Mouse (Mus musculus): ENCODE results near the gene Ptges2. TPM values are rescaled to one million over a fixed set of nuclear protein-coding genes. Genes with fewer than 3 reads are reported as not detected.

Ptges2 gene
- total and polyA plus RNA-seq, 3 experiments, result 17.1 to 21.3 (median 20.3) TPM

DNA sequence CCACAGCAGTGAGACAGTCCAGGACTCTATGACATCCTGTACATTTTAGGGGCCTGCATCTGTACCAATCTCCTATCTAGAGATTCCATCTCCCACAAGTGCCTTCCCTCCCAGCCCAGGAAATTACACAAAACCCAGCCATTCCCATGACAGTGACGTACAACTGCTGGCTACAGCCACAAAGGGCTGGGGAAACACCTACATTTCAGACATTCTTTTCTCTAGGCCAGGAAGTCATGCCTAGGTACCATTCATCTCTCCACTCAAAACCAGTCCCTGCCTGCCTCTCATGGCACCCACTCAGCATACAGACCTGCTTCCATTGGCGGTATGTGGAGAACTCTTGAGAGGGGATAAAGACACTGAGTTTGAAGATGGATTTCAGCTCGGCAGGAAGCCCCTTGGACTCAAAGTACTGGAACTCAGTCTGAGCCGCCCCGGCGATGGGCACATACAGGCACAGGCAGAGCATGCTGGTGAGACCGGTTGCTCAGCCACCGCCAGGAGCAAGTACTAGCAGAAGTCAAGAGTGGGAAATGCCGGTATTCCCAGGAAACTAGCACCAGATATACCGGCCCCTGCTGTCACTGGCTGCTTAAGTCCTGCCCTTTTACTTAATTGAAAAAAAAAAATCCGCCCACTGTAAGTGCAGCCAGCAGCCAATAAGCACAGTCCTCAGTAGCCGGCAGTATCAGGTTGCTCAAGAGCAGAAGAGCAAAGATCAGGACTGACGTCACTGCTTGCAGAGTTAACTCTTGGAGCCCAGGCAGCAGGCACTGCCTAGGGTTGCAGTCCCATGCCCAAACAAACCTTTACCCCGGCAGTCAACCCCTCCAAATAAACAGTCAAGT is 28.0 kb downstream of the Ptges2 start:
- H3K79me2 ChIP-seq (replicated peaks; ENCODE audit: control insufficient read depth, extremely low read depth, insufficient read depth, poor library complexity, severe bottlenecking), result no peaks in the 10 kb centered on the region
- dilution Hi-C loops (cut with MboI; ENCODE audit: extremely low pct_ligation_motif_present, extremely low pct_unique_long_range_greater_than_20kb, low sequenced_read_pairs), result no loop called here
- H3K4me1 ChIP-seq (ENCODE audit: control insufficient read depth in 1 of 2, insufficient read depth in 2 of 2), result peaks cover 8 to 42% of the 10 kb centered on the region in 2 experiments
- no peak overlapping the region for H3K9ac ChIP-seq (ENCODE audit: insufficient read depth, low read depth)
- TF ChIP-seq IRF4 (IDR thresholded peaks at IDR 0.05; ENCODE audit: low read depth, low read length) (no peak), EP300 (IDR thresholded peaks at IDR 0.05; ENCODE audit: low read length) (no peak), ZKSCAN1 (IDR thresholded peaks at IDR 0.05; ENCODE audit: borderline replicate concordance, low read depth, low read length) (no peak), NELFE (IDR thresholded peaks at IDR 0.05; ENCODE audit: low read depth, low read length) (no peak), POLR2AphosphoS2 (IDR thresholded peaks at IDR 0.05; ENCODE audit: low read depth, low read length) (no peak), SIN3A (IDR thresholded peaks at IDR 0.05; ENCODE audit: low read length) (no peak), SMC3 (IDR thresholded peaks at IDR 0.05; ENCODE audit: low read depth, low read length) (no peak), NRF1 (IDR thresholded peaks at IDR 0.05; ENCODE audit: low read depth, low read length) (no peak), ZNF384 (IDR thresholded peaks at IDR 0.05; ENCODE audit: low read depth, low read length) (no peak), KAT2A (IDR thresholded peaks at IDR 0.05; ENCODE audit: insufficient replicate concordance, low read length) (no peak), POLR2A (IDR thresholded peaks at IDR 0.05; ENCODE audit: low read depth, low read length) (no peak), RCOR1 (conservative IDR thresholded peaks at IDR 0.05; ENCODE audit: low read depth, low read length) (no peak), ZC3H11A (IDR thresholded peaks at IDR 0.05; ENCODE audit: low read depth, low read length) (no peak), RAD21 (IDR thresholded peaks at IDR 0.05; ENCODE audit: low read depth, low read length) (no peak), PAX5 (IDR thresholded peaks at IDR 0.05; ENCODE audit: low read length) (no peak)
- H3K27ac ChIP-seq (ENCODE audit: insufficient read depth, low read depth), result no peak overlapping the region
- H3K4me3 ChIP-seq (replicated peaks in 1 of 3; ENCODE audit: low read depth in 2 of 3, low read length in 2 of 3, poor library complexity in 1 of 3), result no peak overlapping the region
- DNase-seq (ENCODE audit: extremely low read depth), result no peak
- no peaks in the 10 kb centered on the region for H3K9me3 ChIP-seq (replicated peaks; ENCODE audit: low read length)
- H3K36me3 ChIP-seq (replicated peaks in 1 of 2; ENCODE audit: control insufficient read depth in 1 of 2, insufficient read depth in 1 of 2, low read length in 1 of 2), result peaks cover 20 to 34% of the 10 kb centered on the region in 2 experiments
- H3K4me2 ChIP-seq (ENCODE audit: insufficient read depth, low read depth, poor library complexity, severe bottlenecking), result no peak overlapping the region
- in situ Hi-C loops (cut with MboI; ENCODE audit: low pct_ligation_motif_present, low pct_unique_long_range_greater_than_20kb, low sequenced_read_pairs), result no loop called here
- H3K27me3 ChIP-seq (replicated peaks), result no peaks in the 10 kb centered on the region

DNA sequence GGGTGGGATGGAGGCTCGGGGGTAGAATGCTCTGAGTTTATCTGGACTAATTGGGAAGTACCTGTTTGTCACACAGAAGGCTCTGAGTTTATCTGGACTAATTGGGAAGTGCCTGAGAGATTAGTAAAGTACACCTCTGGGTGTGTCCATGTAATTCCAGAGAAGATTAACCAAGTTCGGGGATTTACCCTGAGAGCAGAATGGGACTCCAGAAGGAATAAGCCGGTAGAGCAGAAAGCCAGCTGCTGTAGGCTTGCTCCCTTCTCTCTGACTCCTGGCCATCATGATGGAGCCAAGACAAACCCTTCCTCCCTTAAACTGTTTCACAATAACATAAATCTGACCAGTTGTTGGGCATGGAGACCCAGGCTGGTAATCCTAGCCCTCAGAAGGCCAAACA is 29.1 kb downstream of the Ptges2 start:
- H3K27ac ChIP-seq (ENCODE audit: insufficient read depth, low read depth), result no peak overlapping the region
- dilution Hi-C loops (cut with MboI; ENCODE audit: extremely low pct_ligation_motif_present, extremely low pct_unique_long_range_greater_than_20kb, low sequenced_read_pairs), result no loop called here
- H3K36me3 ChIP-seq (replicated peaks in 1 of 2; ENCODE audit: control insufficient read depth in 1 of 2, insufficient read depth in 1 of 2, low read length in 1 of 2), result peaks cover 10 to 25% of the 10 kb centered on the region in 2 experiments
- no peak overlapping the region for H3K4me3 ChIP-seq (replicated peaks in 1 of 3; ENCODE audit: low read depth in 2 of 3, low read length in 2 of 3, poor library complexity in 1 of 3)
- no peaks in the 10 kb centered on the region for H3K79me2 ChIP-seq (replicated peaks; ENCODE audit: control insufficient read depth, extremely low read depth, insufficient read depth, poor library complexity, severe bottlenecking)
- no peaks in the 10 kb centered on the region for H3K27me3 ChIP-seq (replicated peaks)
- H3K9ac ChIP-seq (ENCODE audit: insufficient read depth, low read depth), result no peak overlapping the region
- H3K4me1 ChIP-seq (ENCODE audit: control insufficient read depth in 1 of 2, insufficient read depth in 2 of 2), result peaks cover 8 to 42% of the 10 kb centered on the region in 2 experiments
- no peak overlapping the region for H3K4me2 ChIP-seq (ENCODE audit: insufficient read depth, low read depth, poor library complexity, severe bottlenecking)
- no peaks in the 10 kb centered on the region for H3K9me3 ChIP-seq (replicated peaks; ENCODE audit: low read length)
- no peak for DNase-seq (ENCODE audit: extremely low read depth)
- in situ Hi-C loops (cut with MboI; ENCODE audit: low pct_ligation_motif_present, low pct_unique_long_range_greater_than_20kb, low sequenced_read_pairs), result no loop called here
- TF ChIP-seq NRF1 (IDR thresholded peaks at IDR 0.05; ENCODE audit: low read depth, low read length) (no peak), KAT2A (IDR thresholded peaks at IDR 0.05; ENCODE audit: insufficient replicate concordance, low read length) (no peak), RCOR1 (conservative IDR thresholded peaks at IDR 0.05; ENCODE audit: low read depth, low read length) (no peak), TCF12 (IDR thresholded peaks at IDR 0.05; ENCODE audit: low read depth, low read length) (no peak), EP300 (IDR thresholded peaks at IDR 0.05; ENCODE audit: low read length) (no peak), USF2 (conservative IDR thresholded peaks at IDR 0.05; ENCODE audit: low read depth, low read length) (no peak), MXI1 (IDR thresholded peaks at IDR 0.05; ENCODE audit: low read depth, low read length) (no peak), JUN (IDR thresholded peaks at IDR 0.05; ENCODE audit: insufficient read depth, low read depth, low read length) (no peak), ZMIZ1 (IDR thresholded peaks at IDR 0.05; ENCODE audit: low read depth, low read length) (no peak), SMC3 (IDR thresholded peaks at IDR 0.05; ENCODE audit: low read depth, low read length) (no peak), CHD2 (IDR thresholded peaks at IDR 0.05; ENCODE audit: low read length) (no peak), TBP (conservative IDR thresholded peaks at IDR 0.05; ENCODE audit: low read depth, low read length) (no peak), MEF2A (IDR thresholded peaks at IDR 0.05; ENCODE audit: borderline replicate concordance, low read depth, low read length) (no peak)
